Mouse (Mus musculus): ENCODE data around the gene Acpp.
"Not testable (repeated sequence)": the region's sequence is repeated elsewhere in the genome, so short reads cannot be mapped to it uniquely, and the experiment has no call there.

Gene Acpp

GRCm38 (mm10) chr9:104337183-104337931 lies at the start of gene Acpp:
Gene Acpp (minus strand): TSS chr9:104337748.
- peak; percentile 12 for DNase-seq (ENCODE audit: low spot score)

- DNase-seq (ENCODE audit: low spot score), result no peak
Observed at GRCm38 (mm10) chr9:104382571-104383170, 45.1 kb upstream of the Acpp start.

GRCm38 (mm10) chr9:104379532-104380162 lies 42.1 kb upstream of the Acpp start:
- DNase-seq (ENCODE audit: low spot score), result no peak

GRCm38 (mm10) chr9:104375573-104375972 lies 38.0 kb upstream of the Acpp start:
- no peak for DNase-seq (ENCODE audit: low spot score)

- DNase-seq (ENCODE audit: low spot score), result no peak
Observed at GRCm38 (mm10) chr9:104373253-104373652, 35.7 kb upstream of the Acpp start.

- no peak for DNase-seq (ENCODE audit: low spot score)
Observed at GRCm38 (mm10) chr9:104366983-104367382, 29.4 kb upstream of the Acpp start.

- not testable (repeated sequence) for DNase-seq (ENCODE audit: low spot score)
Observed at GRCm38 (mm10) chr9:104361951-104362350, 24.4 kb upstream of the Acpp start.

- no peak for DNase-seq (ENCODE audit: low spot score)
Observed at GRCm38 (mm10) chr9:104361073-104361891, 23.7 kb upstream of the Acpp start.

GRCm38 (mm10) chr9:104360389-104360788 lies 22.8 kb upstream of the Acpp start:
- no peak for DNase-seq (ENCODE audit: low spot score)

GRCm38 (mm10) chr9:104355521-104356270 lies 18.1 kb upstream of the Acpp start:
- no peak for DNase-seq (ENCODE audit: low spot score)

- no peak for DNase-seq (ENCODE audit: low spot score)
Observed at GRCm38 (mm10) chr9:104344136-104344535, 6.6 kb upstream of the Acpp start.

- DNase-seq (ENCODE audit: low spot score), result no peak
Observed at GRCm38 (mm10) chr9:104339483-104339882, 1.9 kb upstream of the Acpp start.

GRCm38 (mm10) chr9:104338489-104339427 lies 1.2 kb upstream of the Acpp start:
- DNase-seq (ENCODE audit: low spot score), result no peak

GRCm38 (mm10) chr9:104331301-104331700 lies 6.2 kb downstream of the Acpp start:
- no peak for DNase-seq (ENCODE audit: low spot score)

GRCm38 (mm10) chr9:104328655-104329054 lies 8.9 kb downstream of the Acpp start:
- DNase-seq (ENCODE audit: low spot score), result no peak

GRCm38 (mm10) chr9:104321519-104321918 lies 16.0 kb downstream of the Acpp start:
- no peak for DNase-seq (ENCODE audit: low spot score)

GRCm38 (mm10) chr9:104316351-104316750 lies 21.2 kb downstream of the Acpp start:
- DNase-seq (ENCODE audit: low spot score), result no peak

- no peak for DNase-seq (ENCODE audit: low spot score)
Observed at GRCm38 (mm10) chr9:104315499-104315898, 22.0 kb downstream of the Acpp start.

- DNase-seq (ENCODE audit: low spot score), result peak; percentile 3
Observed at GRCm38 (mm10) chr9:104306734-104307133, 30.8 kb downstream of the Acpp start.

GRCm38 (mm10) chr9:104305333-104306111 lies 32.0 kb downstream of the Acpp start:
- DNase-seq (ENCODE audit: low spot score), result no peak

All from ovary, adult 18-20 months (tissue).